Mouse (Mus musculus) midbrain, embryonic 12.5 days (tissue): ENCODE data around the gene Ube2v1. TPM values are rescaled to one million over a fixed set of nuclear protein-coding genes. Genes with fewer than 3 reads are reported as not detected.
A peak's percentile ranks its signal among the peaks of the same experiment; 100 is the strongest.

Experiments used
- ATAC-seq: fragments of 200-750 bp; cut with Nextera tagmentation; 2 replicates; pipeline ENCODE4 v1.8.0; 2017; ENCODE audit warnings: low read depth, moderate TSS enrichment, moderate library complexity; ENCODE audit not compliant: low FRiP score
- H3K27ac ChIP-seq: fragments of 300-500 bp; sonication (generic); replicated peaks from 2 replicates; pipeline ENCODE4 v1.5.1; 2016; ENCODE audit warnings: mild to moderate bottlenecking
- H3K27me3 ChIP-seq: fragments of 300-500 bp; sonication (generic); 2 replicates; pipeline ENCODE4 v1.6.1; 2016; ENCODE audit warnings: mild to moderate bottlenecking
- H3K36me3 ChIP-seq: fragments of 300-500 bp; sonication (generic); 2 replicates; pipeline ENCODE4 v1.6.1; 2016
- H3K4me1 ChIP-seq: fragments of 300-500 bp; sonication (generic); 2 replicates; pipeline ENCODE4 v1.6.1; 2016
- H3K4me2 ChIP-seq: fragments of 300-500 bp; sonication (generic); replicated peaks from 2 replicates; pipeline ENCODE4 v1.6.1; 2016; ENCODE audit warnings: mild to moderate bottlenecking, moderate library complexity
- H3K4me3 ChIP-seq: fragments of 300-500 bp; sonication (generic); 2 replicates; pipeline ENCODE4 v1.5.1; 2016; ENCODE audit warnings: mild to moderate bottlenecking
- H3K9ac ChIP-seq: fragments of 300-500 bp; sonication (generic); replicated peaks from 2 replicates; pipeline ENCODE4 v1.6.1; 2016; ENCODE audit warnings: mild to moderate bottlenecking, moderate library complexity
- H3K9me3 ChIP-seq: fragments of 300-500 bp; sonication (generic); 2 replicates; pipeline ENCODE4 v1.6.1; 2016; ENCODE audit warnings: mild to moderate bottlenecking
- WGBS: fragments of 180-500 bp; shearing (Covaris S2); methylation state at CpG from one replicate; pipeline ENCODE4 v1.1.7; 2016; 5-methylcytosine and 5-hydroxymethylcytosine counted together
- polyA plus RNA-seq: library from polyadenylated mRNA; unstranded; fragments of >200 nt; fragmentation: Nextera tagmentation; extraction: Ambion mirVana; gene quantifications from 2 replicates; pipeline ENCODE4 v1.2.1, GENCODE M21; 2016

Gene Ube2v1
- polyA plus RNA-seq, 1 experiment from 2014 or later, result 322 TPM

DNA sequence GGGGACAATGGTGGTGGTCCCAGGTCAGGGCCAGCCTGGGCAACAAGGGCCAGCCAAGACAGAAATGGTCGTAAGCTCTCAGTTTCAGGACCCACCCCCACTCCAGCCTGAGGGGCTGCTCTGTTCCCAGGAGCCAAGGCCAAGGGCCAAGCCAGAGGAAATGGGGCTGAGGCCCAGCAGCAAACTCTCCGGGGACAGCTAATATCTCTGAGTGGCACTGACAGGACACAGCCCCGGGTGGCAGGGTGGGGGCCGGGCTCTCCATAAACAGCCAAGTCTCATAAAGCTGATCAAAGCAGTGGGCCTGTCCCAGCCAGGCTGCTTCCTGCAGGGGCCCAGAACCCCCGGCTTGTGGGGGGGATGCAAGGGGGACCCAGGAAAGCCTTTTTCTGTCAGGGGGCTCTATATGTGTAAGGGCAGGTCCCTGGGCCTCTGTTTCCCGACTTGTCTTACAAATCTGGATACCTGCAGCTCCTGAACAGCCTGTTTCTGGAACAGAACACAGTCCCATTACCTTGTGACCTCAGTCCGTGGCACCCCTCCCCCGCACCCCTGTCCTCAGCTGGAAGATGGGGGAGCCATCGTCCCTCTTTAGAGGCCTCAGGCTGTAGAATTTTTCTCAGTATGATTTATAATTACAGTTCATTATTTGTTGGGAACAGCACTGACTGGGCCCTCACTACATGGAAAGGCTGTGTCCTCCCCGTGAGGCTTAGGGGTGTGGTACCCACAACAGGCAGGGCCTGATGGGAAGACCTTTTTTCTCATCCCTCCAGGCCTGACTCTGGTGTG is 48.5 kb downstream of the Ube2v1 start:
- no peak for ATAC-seq
- no peaks in the 10 kb centered on the region for H3K36me3 ChIP-seq
- 0 out of 2 replicates have a peak overlapping the region, but pooled peaks have one; percentile 1 for H3K27ac ChIP-seq
- WGBS, result 52% methylated on average over 10 of the region's 10 CpGs
- H3K4me2 ChIP-seq, result no peak overlapping the region
- H3K9ac ChIP-seq, result 0 out of 2 replicates have a peak overlapping the region, but pooled peaks have one; percentile 20
- H3K27me3 ChIP-seq, result no peaks in the 10 kb centered on the region
- H3K4me1 ChIP-seq, result peaks cover 19% of the 10 kb centered on the region
- no peaks in the 10 kb centered on the region for H3K9me3 ChIP-seq
- no peak overlapping the region for H3K4me3 ChIP-seq

- Histone ChIP-seq H3K36me3 (no peaks in the 10 kb centered on the region), H3K4me3 (no peak overlapping the region), H3K27ac (no peak overlapping the region), H3K9ac (no peak overlapping the region), H3K4me2 (no peak overlapping the region), H3K27me3 (no peaks in the 10 kb centered on the region), H3K9me3 (no peaks in the 10 kb centered on the region), H3K4me1 (peaks cover 13% of the 10 kb centered on the region)
- 38% methylated on average over 5 of the region's 5 CpGs for WGBS
- no peak for ATAC-seq
These were observed 53.4 kb downstream of the Ube2v1 start for GRCm38 (mm10) chr2:167578521-167578920.

- Histone ChIP-seq H3K4me2 (no peak overlapping the region), H3K9ac (no peak overlapping the region), H3K27me3 (no peaks in the 10 kb centered on the region), H3K4me3 (no peak overlapping the region), H3K36me3 (no peaks in the 10 kb centered on the region), H3K9me3 (no peaks in the 10 kb centered on the region), H3K27ac (no peak overlapping the region), H3K4me1 (peaks cover 6% of the 10 kb centered on the region; the same call in 1 of the 2 replicates)
- WGBS, result 67% methylated on average over 9 of the region's 9 CpGs
- ATAC-seq, result no peak
These were observed 54.6 kb downstream of the Ube2v1 start for GRCm38 (mm10) chr2:167577186-167577785.

- Histone ChIP-seq H3K4me1 (peaks cover 6% of the 10 kb centered on the region; the same call in 1 of the 2 replicates), H3K9ac (no peak overlapping the region), H3K36me3 (no peaks in the 10 kb centered on the region), H3K27me3 (no peaks in the 10 kb centered on the region), H3K9me3 (no peaks in the 10 kb centered on the region), H3K4me3 (no peak overlapping the region), H3K27ac (no peak overlapping the region), H3K4me2 (no peak overlapping the region)
- WGBS, result 85% methylated on average over 8 of the region's 8 CpGs
- ATAC-seq, result no peak
These were observed 55.7 kb downstream of the Ube2v1 start for GRCm38 (mm10) chr2:167576121-167576620.

GRCm38 (mm10) chr2:167575581-167575980 is 56.3 kb downstream of the Ube2v1 start:
- no peaks in the 10 kb centered on the region for H3K9me3 ChIP-seq
- 90% methylated on average over 7 of the region's 7 CpGs for WGBS
- no peak for ATAC-seq

GRCm38 (mm10) chr2:167574814-167575213 is 57.1 kb downstream of the Ube2v1 start:
- 69% methylated on average over 9 of the region's 9 CpGs for WGBS
- no peak overlapping the region for H3K4me2 ChIP-seq
- H3K27ac ChIP-seq, result no peak overlapping the region
- H3K4me3 ChIP-seq, result no peak overlapping the region
- no peaks in the 10 kb centered on the region for H3K36me3 ChIP-seq
- H3K27me3 ChIP-seq, result no peaks in the 10 kb centered on the region
- H3K9me3 ChIP-seq, result no peaks in the 10 kb centered on the region
- H3K9ac ChIP-seq, result no peak overlapping the region
- ATAC-seq, result no peak
- peaks cover 6% of the 10 kb centered on the region; the same call in 1 of the 2 replicates for H3K4me1 ChIP-seq

More at GRCm38 (mm10) chr2:167575581-167575980, 56.3 kb downstream of the Ube2v1 start:
- no peak overlapping the region for H3K4me3 ChIP-seq
- H3K9ac ChIP-seq, result no peak overlapping the region
- H3K4me2 ChIP-seq, result no peak overlapping the region
- H3K27me3 ChIP-seq, result no peaks in the 10 kb centered on the region
- peaks cover 6% of the 10 kb centered on the region; the same call in 1 of the 2 replicates for H3K4me1 ChIP-seq
- H3K27ac ChIP-seq, result no peak overlapping the region
- H3K36me3 ChIP-seq, result no peaks in the 10 kb centered on the region

GRCm38 (mm10) chr2:167571442-167572220 is 60.3 kb downstream of the Ube2v1 start:
- Histone ChIP-seq H3K4me1 (no peaks in the 10 kb centered on the region), H3K9me3 (no peaks in the 10 kb centered on the region), H3K36me3 (no peaks in the 10 kb centered on the region), H3K9ac (no peak overlapping the region), H3K4me2 (no peak overlapping the region), H3K4me3 (no peak overlapping the region), H3K27me3 (no peaks in the 10 kb centered on the region), H3K27ac (no peak overlapping the region)
- ATAC-seq, result no peak
- 90% methylated on average over 18 of the region's 18 CpGs for WGBS

DNA sequence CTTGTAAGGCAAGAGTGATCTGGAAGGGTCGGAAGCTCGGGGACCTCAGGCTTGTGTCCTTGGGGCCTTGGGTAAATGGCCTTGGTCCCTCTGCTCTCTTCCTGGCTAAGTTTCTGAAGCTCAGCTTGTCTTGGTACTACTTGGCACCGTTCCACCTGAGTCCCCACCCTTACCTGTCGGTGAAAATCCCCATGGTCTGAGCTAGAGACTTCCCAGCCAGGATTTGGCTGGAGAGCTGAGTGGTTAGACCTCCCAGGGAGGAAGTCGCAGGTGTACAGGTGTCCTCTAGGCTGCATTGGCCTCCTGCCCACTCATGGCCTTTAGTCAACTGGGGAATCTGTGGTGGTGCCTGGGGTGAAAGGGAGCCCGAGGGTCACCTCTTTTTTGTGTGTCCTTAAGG is 61.1 kb downstream of the Ube2v1 start:
- WGBS, result 93% methylated on average over 6 of the region's 6 CpGs
- Histone ChIP-seq H3K27ac (no peak overlapping the region), H3K9me3 (no peaks in the 10 kb centered on the region), H3K4me2 (no peak overlapping the region), H3K36me3 (no peaks in the 10 kb centered on the region), H3K4me1 (peaks cover 1% of the 10 kb centered on the region; the same call in 1 of the 2 replicates), H3K27me3 (no peaks in the 10 kb centered on the region), H3K9ac (no peak overlapping the region), H3K4me3 (no peak overlapping the region)
- no peak for ATAC-seq

GRCm38 (mm10) chr2:167569934-167570651 is 61.8 kb downstream of the Ube2v1 start:
- H3K4me1 ChIP-seq, result peaks cover 5% of the 10 kb centered on the region; the same call in 1 of the 2 replicates
- no peaks in the 10 kb centered on the region for H3K27me3 ChIP-seq
- no peaks in the 10 kb centered on the region for H3K9me3 ChIP-seq
- no peak overlapping the region for H3K9ac ChIP-seq
- 77% methylated on average over 13 of the region's 13 CpGs for WGBS
- H3K4me2 ChIP-seq, result no peak overlapping the region
- H3K4me3 ChIP-seq, result no peak overlapping the region
- H3K36me3 ChIP-seq, result no peaks in the 10 kb centered on the region
- H3K27ac ChIP-seq, result no peak overlapping the region
- ATAC-seq, result no peak

- Histone ChIP-seq H3K9ac (no peak overlapping the region), H3K4me2 (no peak overlapping the region), H3K4me3 (no peak overlapping the region), H3K36me3 (no peaks in the 10 kb centered on the region), H3K9me3 (no peaks in the 10 kb centered on the region), H3K27ac (no peak overlapping the region), H3K27me3 (peaks cover 2% of the 10 kb centered on the region; the same call in 1 of the 2 replicates), H3K4me1 (peaks cover 15% of the 10 kb centered on the region; the same call in 1 of the 2 replicates)
- ATAC-seq, result no peak
- 88% methylated on average over 9 of the region's 9 CpGs for WGBS
These were observed 63.8 kb downstream of the Ube2v1 start for GRCm38 (mm10) chr2:167568112-167568511.

- no peak overlapping the region for H3K4me3 ChIP-seq
- H3K4me1 ChIP-seq, result peaks cover 22% of the 10 kb centered on the region; the same call in 1 of the 2 replicates
- peak overlapping the region; percentile 26 for H3K4me2 ChIP-seq
- no peak overlapping the region for H3K9ac ChIP-seq
- 0 out of 2 replicates have a peak, but pooled peaks have one; percentile 34 for ATAC-seq
- H3K9me3 ChIP-seq, result no peaks in the 10 kb centered on the region
- H3K27me3 ChIP-seq, result peaks cover 7% of the 10 kb centered on the region; the same call in 1 of the 2 replicates
- no peaks in the 10 kb centered on the region for H3K36me3 ChIP-seq
- H3K27ac ChIP-seq, result no peak overlapping the region
- WGBS, result 17% methylated on average over 19 of the region's 19 CpGs
These were observed 66.2 kb downstream of the Ube2v1 start for GRCm38 (mm10) chr2:167565682-167566081.
